Mouse (Mus musculus) neural tube, embryonic 14.5 days (tissue): ENCODE data around the gene Dtymk. TPM values are rescaled to one million over a fixed set of nuclear protein-coding genes. Genes with fewer than 3 reads are reported as not detected.
"Not testable (repeated sequence)": the region's sequence is repeated elsewhere in the genome, so short reads cannot be mapped to it uniquely, and the experiment has no call there.

Experiments
- ATAC-seq: fragments of 200-750 bp; cut with Nextera tagmentation; 2 replicates; pipeline ENCODE4 v1.8.0; 2017; ENCODE audit warnings: low read depth, mild to moderate bottlenecking, moderate TSS enrichment, moderate library complexity
- H3K27ac ChIP-seq: fragments of 300-500 bp; sonication (generic); 2 replicates; pipeline ENCODE4 v1.5.1; 2014; ENCODE audit warnings: low read depth, mild to moderate bottlenecking, control low read depth, low read length, moderate library complexity, mixed read lengths
- H3K27me3 ChIP-seq: fragments of 300-500 bp; sonication (generic); 2 replicates; pipeline ENCODE4 v1.6.1; 2014; ENCODE audit warnings: low read length; ENCODE audit not compliant: control insufficient read depth, insufficient read depth
- H3K36me3 ChIP-seq: fragments of 300-500 bp; sonication (generic); 2 replicates; pipeline ENCODE4 v1.6.1; 2014; ENCODE audit warnings: low read length, mixed read lengths; ENCODE audit not compliant: control insufficient read depth, insufficient read depth
- H3K4me1 ChIP-seq: fragments of 300-500 bp; sonication (generic); 2 replicates; pipeline ENCODE4 v1.6.1; 2014; ENCODE audit warnings: low read length; ENCODE audit not compliant: control insufficient read depth, insufficient read depth
- H3K4me2 ChIP-seq: fragments of 300-500 bp; sonication (generic); 2 replicates; pipeline ENCODE4 v1.6.1; 2014; ENCODE audit warnings: mild to moderate bottlenecking, low read depth, low read length, control low read depth
- H3K4me3 ChIP-seq: fragments of 300-500 bp; sonication (generic); 2 replicates; pipeline ENCODE4 v1.5.1; 2014; ENCODE audit warnings: low read depth, low read length, control low read depth, mixed read lengths
- H3K9ac ChIP-seq: fragments of 300-500 bp; sonication (generic); replicated peaks from 2 replicates; pipeline ENCODE4 v1.6.1; 2014; ENCODE audit warnings: low read depth, mild to moderate bottlenecking, control low read depth, low read length, mixed read lengths
- H3K9me3 ChIP-seq: fragments of 300-500 bp; sonication (generic); 2 replicates; pipeline ENCODE4 v1.6.1; 2016; ENCODE audit warnings: low read length; ENCODE audit not compliant: control insufficient read depth
- WGBS: fragments of 180-500 bp; shearing (Covaris S2); extraction: QIAGEN DNeasy Blood & Tissue Kit; methylation state at CpG from one replicate; pipeline ENCODE4 v1.1.7; 2014; 5-methylcytosine and 5-hydroxymethylcytosine counted together
- polyA plus RNA-seq: library from polyadenylated mRNA; unstranded; fragments of >200 nt; fragmentation: Nextera tagmentation; extraction: Ambion mirVana; gene quantifications from 2 replicates; pipeline ENCODE4 v1.2.1, GENCODE M21; 2014

Dtymk gene
- polyA plus RNA-seq = 152 and 153 TPM in 2 replicates

GRCm38 (mm10) chr1:93801741-93802238 is at the start of gene Dtymk:
Dtymk (minus strand) TSS chr1:93801934.
- peaks cover 17% of the 10 kb centered on the region; the same call in 1 of the 2 replicates for H3K4me1 ChIP-seq
- WGBS = under 1% methylated on average over 42 of the region's 42 CpGs
- peak within 1 kb of the TSS; percentile 78 for H3K27ac ChIP-seq
- H3K36me3 ChIP-seq = peaks cover 9% of the 10 kb centered on the region; the same call in 1 of the 2 replicates
- no peaks in the 10 kb centered on the region for H3K27me3 ChIP-seq
- H3K4me3 ChIP-seq = peak within 1 kb of the TSS; percentile 61
- ATAC-seq = peak; percentile 63
- no peaks in the 10 kb centered on the region for H3K9me3 ChIP-seq
- H3K9ac ChIP-seq = peak within 1 kb of the TSS; percentile 52
- H3K4me2 ChIP-seq = peak within 1 kb of the TSS; percentile 80

GRCm38 (mm10) chr1:93845766-93846366 is 44.1 kb upstream of the Dtymk start:
- H3K4me2 ChIP-seq, H3K4me3 ChIP-seq, H3K4me1 ChIP-seq, H3K27me3 ChIP-seq, H3K9ac ChIP-seq, H3K9me3 ChIP-seq, H3K36me3 ChIP-seq, H3K27ac ChIP-seq: not testable (repeated sequence)
- 71% methylated on average over 1 of the region's 3 CpGs for WGBS
- peak; percentile 82 for ATAC-seq

- H3K4me3 ChIP-seq, H3K36me3 ChIP-seq, H3K27ac ChIP-seq, H3K4me2 ChIP-seq, H3K27me3 ChIP-seq, ATAC-seq, H3K9ac ChIP-seq, H3K9me3 ChIP-seq, H3K4me1 ChIP-seq: not testable (repeated sequence)
- WGBS = 95% methylated on average over 7 of the region's 8 CpGs
Observed at GRCm38 (mm10) chr1:93838569-93838968, 36.8 kb upstream of the Dtymk start.

- H3K4me2 ChIP-seq = no peak overlapping the region
- no peak overlapping the region for H3K9ac ChIP-seq
- no peak for ATAC-seq
- H3K4me3 ChIP-seq = no peak overlapping the region
- no peaks in the 10 kb centered on the region for H3K9me3 ChIP-seq
- H3K27me3 ChIP-seq = no peaks in the 10 kb centered on the region
- 95% methylated on average over 8 of the region's 8 CpGs for WGBS
- H3K4me1 ChIP-seq = no peaks in the 10 kb centered on the region
- peaks cover 3% of the 10 kb centered on the region; the same call in 1 of the 2 replicates for H3K36me3 ChIP-seq
- no peak overlapping the region for H3K27ac ChIP-seq
Observed at GRCm38 (mm10) chr1:93837335-93837734, 35.6 kb upstream of the Dtymk start.

- Histone ChIP-seq H3K36me3 (peaks cover 3% of the 10 kb centered on the region; the same call in 1 of the 2 replicates), H3K27ac (no peak overlapping the region), H3K4me3 (no peak overlapping the region), H3K4me1 (no peaks in the 10 kb centered on the region), H3K9ac (no peak overlapping the region), H3K4me2 (no peak overlapping the region), H3K27me3 (no peaks in the 10 kb centered on the region), H3K9me3 (no peaks in the 10 kb centered on the region)
- WGBS = 97% methylated on average over 2 of the region's 2 CpGs
- ATAC-seq = no peak
Observed at GRCm38 (mm10) chr1:93836532-93836913, 34.8 kb upstream of the Dtymk start.

GRCm38 (mm10) chr1:93835876-93836531 is 34.3 kb upstream of the Dtymk start:
- Histone ChIP-seq H3K36me3 (peaks cover 3% of the 10 kb centered on the region; the same call in 1 of the 2 replicates), H3K27ac (no peak overlapping the region), H3K4me2 (no peak overlapping the region), H3K4me3 (no peak overlapping the region), H3K27me3 (no peaks in the 10 kb centered on the region), H3K9me3 (no peaks in the 10 kb centered on the region), H3K9ac (no peak overlapping the region), H3K4me1 (no peaks in the 10 kb centered on the region)
- WGBS = 92% methylated on average over 6 of the region's 6 CpGs
- ATAC-seq = no peak

GRCm38 (mm10) chr1:93835211-93835610 is 33.5 kb upstream of the Dtymk start:
- H3K4me2 ChIP-seq = no peak overlapping the region
- no peaks in the 10 kb centered on the region for H3K27me3 ChIP-seq
- no peaks in the 10 kb centered on the region for H3K4me1 ChIP-seq
- no peak overlapping the region for H3K27ac ChIP-seq
- H3K9ac ChIP-seq = no peak overlapping the region
- WGBS = 97% methylated on average over 4 of the region's 4 CpGs
- peaks cover 3% of the 10 kb centered on the region; the same call in 1 of the 2 replicates for H3K36me3 ChIP-seq
- no peaks in the 10 kb centered on the region for H3K9me3 ChIP-seq
- no peak overlapping the region for H3K4me3 ChIP-seq
- no peak; the same call in 1 of the 2 replicates for ATAC-seq

- H3K27me3 ChIP-seq = no peaks in the 10 kb centered on the region
Observed at GRCm38 (mm10) chr1:93834671-93835150, 33.0 kb upstream of the Dtymk start.

GRCm38 (mm10) chr1:93832754-93833360 is 31.1 kb upstream of the Dtymk start:
- H3K4me3 ChIP-seq, ATAC-seq: not testable (repeated sequence)

More at GRCm38 (mm10) chr1:93834671-93835150, 33.0 kb upstream of the Dtymk start:
- WGBS = 86% methylated on average over 7 of the region's 7 CpGs
- Histone ChIP-seq H3K27ac (no peak overlapping the region), H3K9ac (no peak overlapping the region), H3K4me1 (no peaks in the 10 kb centered on the region), H3K9me3 (no peaks in the 10 kb centered on the region), H3K4me2 (no peak overlapping the region), H3K4me3 (no peak overlapping the region), H3K36me3 (peaks cover 3% of the 10 kb centered on the region; the same call in 1 of the 2 replicates)
- ATAC-seq = no peak

More at GRCm38 (mm10) chr1:93832754-93833360, 31.1 kb upstream of the Dtymk start:
- not testable (repeated sequence) for H3K36me3 ChIP-seq, H3K9me3 ChIP-seq, H3K27ac ChIP-seq, H3K9ac ChIP-seq, H3K4me2 ChIP-seq, H3K4me1 ChIP-seq, H3K27me3 ChIP-seq
- WGBS = 91% methylated on average over 1 of the region's 4 CpGs
